Mouse (Mus musculus): ENCODE measurements around the gene Per3. TPM values are rescaled to one million over a fixed set of nuclear protein-coding genes. Genes with fewer than 3 reads are reported as not detected.
A peak's percentile ranks its signal among the peaks of the same experiment; 100 is the strongest.

The Per3 gene
- polyA plus RNA-seq (2015; fragmentation: Nextera tagmentation; extraction: Ambion mirVana) = 4.0 and 4.1 TPM in 2 replicates

GRCm38 (mm10) chr4:151044037-151044943 is at the start of gene Per3:
TSS of gene Per3 (minus strand) at chr4:151044665.
- under 1% methylated on average over 75 of the region's 79 CpGs for WGBS

GRCm38 (mm10) chr4:151089270-151089669 is 44.8 kb upstream of the Per3 start, which contains the start of gene Gm13090:
TSS of gene Gm13090 (plus strand) at chr4:151089570.
- Histone ChIP-seq H3K27me3 (replicated peaks; ENCODE audit: control insufficient read depth, insufficient read depth, low read length) (no peaks in the 10 kb centered on the region), H3K9me3 (ENCODE audit: control insufficient read depth, low read length) (no peaks in the 10 kb centered on the region), H3K4me3 (ENCODE audit: low read length) (no peak within 1 kb of the TSS), H3K9ac (ENCODE audit: low read depth, low read length) (0 out of 2 replicates have a peak within 1 kb of the TSS, but pooled peaks have one; percentile 9), H3K27ac (ENCODE audit: low read depth, low read length) (peak within 1 kb of the TSS; percentile 34), H3K4me2 (ENCODE audit: low read length) (no peak within 1 kb of the TSS), H3K36me3 (ENCODE audit: control insufficient read depth, insufficient read depth, low read length) (peaks cover 25% of the 10 kb centered on the region), H3K4me1 (ENCODE audit: control insufficient read depth, insufficient read depth, low read depth, low read length) (peaks cover 5% of the 10 kb centered on the region)
- no peak for ATAC-seq
- WGBS = 92% methylated on average over 7 of the region's 7 CpGs

More at GRCm38 (mm10) chr4:151044037-151044943, at the start of gene Per3:
- Histone ChIP-seq H3K4me2 (ENCODE audit: low read length) (peak within 1 kb of the TSS; percentile 99), H3K36me3 (ENCODE audit: control insufficient read depth, insufficient read depth, low read length) (peaks cover 9% of the 10 kb centered on the region; the same call in 1 of the 2 replicates), H3K4me3 (ENCODE audit: low read length) (peak within 1 kb of the TSS; percentile 67), H3K9ac (ENCODE audit: low read depth, low read length) (peak within 1 kb of the TSS; percentile 67), H3K27me3 (replicated peaks; ENCODE audit: control insufficient read depth, insufficient read depth, low read length) (0 out of 2 replicates have a peak, but pooled peaks cover 2% of the 10 kb centered on the region), H3K4me1 (ENCODE audit: control insufficient read depth, insufficient read depth, low read depth, low read length) (peaks cover 9% of the 10 kb centered on the region; the same call in 1 of the 2 replicates), H3K27ac (ENCODE audit: low read depth, low read length) (peak within 1 kb of the TSS; percentile 52; the same call in 1 of the 2 replicates), H3K9me3 (ENCODE audit: control insufficient read depth, low read length) (no peaks in the 10 kb centered on the region)
- ATAC-seq = peak; percentile 98

GRCm38 (mm10) chr4:151088819-151089218 is 44.4 kb upstream of the Per3 start:
- ATAC-seq = no peak
- Histone ChIP-seq H3K9ac (ENCODE audit: low read depth, low read length) (no peak overlapping the region), H3K4me1 (ENCODE audit: control insufficient read depth, insufficient read depth, low read depth, low read length) (peaks cover 5% of the 10 kb centered on the region), H3K27ac (ENCODE audit: low read depth, low read length) (peak overlapping the region; percentile 34), H3K4me2 (ENCODE audit: low read length) (no peak overlapping the region), H3K27me3 (replicated peaks; ENCODE audit: control insufficient read depth, insufficient read depth, low read length) (no peaks in the 10 kb centered on the region), H3K36me3 (ENCODE audit: control insufficient read depth, insufficient read depth, low read length) (peaks cover 30% of the 10 kb centered on the region), H3K4me3 (ENCODE audit: low read length) (no peak overlapping the region), H3K9me3 (ENCODE audit: control insufficient read depth, low read length) (no peaks in the 10 kb centered on the region)
- 81% methylated on average over 14 of the region's 14 CpGs for WGBS

GRCm38 (mm10) chr4:151087358-151087757 is 42.9 kb upstream of the Per3 start:
- H3K4me3 ChIP-seq (ENCODE audit: low read length) = no peak overlapping the region
- no peak overlapping the region for H3K27ac ChIP-seq (ENCODE audit: low read depth, low read length)
- no peaks in the 10 kb centered on the region for H3K27me3 ChIP-seq (replicated peaks; ENCODE audit: control insufficient read depth, insufficient read depth, low read length)
- H3K4me2 ChIP-seq (ENCODE audit: low read length) = no peak overlapping the region
- H3K4me1 ChIP-seq (ENCODE audit: control insufficient read depth, insufficient read depth, low read depth, low read length) = peaks cover 5% of the 10 kb centered on the region
- 100% methylated on average over 1 of the region's 1 CpGs for WGBS
- peaks cover 42% of the 10 kb centered on the region for H3K36me3 ChIP-seq (ENCODE audit: control insufficient read depth, insufficient read depth, low read length)
- H3K9ac ChIP-seq (ENCODE audit: low read depth, low read length) = no peak overlapping the region
- no peaks in the 10 kb centered on the region for H3K9me3 ChIP-seq (ENCODE audit: control insufficient read depth, low read length)
- ATAC-seq = no peak

GRCm38 (mm10) chr4:151083027-151083426 is 38.6 kb upstream of the Per3 start:
- WGBS = 80% methylated on average over 5 of the region's 5 CpGs

GRCm38 (mm10) chr4:151081977-151082376 is 37.5 kb upstream of the Per3 start:
- ATAC-seq = no peak; the same call in 1 of the 2 replicates
- WGBS = 86% methylated on average over 13 of the region's 13 CpGs
- H3K36me3 ChIP-seq (ENCODE audit: control insufficient read depth, insufficient read depth, low read length) = peaks cover 78% of the 10 kb centered on the region

More at GRCm38 (mm10) chr4:151083027-151083426, 38.6 kb upstream of the Per3 start:
- Histone ChIP-seq H3K36me3 (ENCODE audit: control insufficient read depth, insufficient read depth, low read length) (peaks cover 74% of the 10 kb centered on the region), H3K4me2 (ENCODE audit: low read length) (no peak overlapping the region), H3K9ac (ENCODE audit: low read depth, low read length) (no peak overlapping the region), H3K27ac (ENCODE audit: low read depth, low read length) (no peak overlapping the region), H3K9me3 (ENCODE audit: control insufficient read depth, low read length) (no peaks in the 10 kb centered on the region), H3K4me1 (ENCODE audit: control insufficient read depth, insufficient read depth, low read depth, low read length) (no peaks in the 10 kb centered on the region), H3K27me3 (replicated peaks; ENCODE audit: control insufficient read depth, insufficient read depth, low read length) (no peaks in the 10 kb centered on the region), H3K4me3 (ENCODE audit: low read length) (no peak overlapping the region)
- no peak for ATAC-seq

GRCm38 (mm10) chr4:151081355-151081754 is 36.9 kb upstream of the Per3 start:
- peaks cover 83% of the 10 kb centered on the region for H3K36me3 ChIP-seq (ENCODE audit: control insufficient read depth, insufficient read depth, low read length)
- 63% methylated on average over 2 of the region's 2 CpGs for WGBS
- H3K4me2 ChIP-seq (ENCODE audit: low read length) = no peak overlapping the region
- H3K9me3 ChIP-seq (ENCODE audit: control insufficient read depth, low read length) = no peaks in the 10 kb centered on the region
- H3K27ac ChIP-seq (ENCODE audit: low read depth, low read length) = no peak overlapping the region
- no peaks in the 10 kb centered on the region for H3K4me1 ChIP-seq (ENCODE audit: control insufficient read depth, insufficient read depth, low read depth, low read length)
- no peak overlapping the region for H3K9ac ChIP-seq (ENCODE audit: low read depth, low read length)
- no peak for ATAC-seq
- no peak overlapping the region for H3K4me3 ChIP-seq (ENCODE audit: low read length)
- no peaks in the 10 kb centered on the region for H3K27me3 ChIP-seq (replicated peaks; ENCODE audit: control insufficient read depth, insufficient read depth, low read length)

More at GRCm38 (mm10) chr4:151081977-151082376, 37.5 kb upstream of the Per3 start:
- Histone ChIP-seq H3K4me1 (ENCODE audit: control insufficient read depth, insufficient read depth, low read depth, low read length) (no peaks in the 10 kb centered on the region), H3K27me3 (replicated peaks; ENCODE audit: control insufficient read depth, insufficient read depth, low read length) (no peaks in the 10 kb centered on the region), H3K9me3 (ENCODE audit: control insufficient read depth, low read length) (no peaks in the 10 kb centered on the region), H3K9ac (ENCODE audit: low read depth, low read length) (no peak overlapping the region), H3K27ac (ENCODE audit: low read depth, low read length) (no peak overlapping the region), H3K4me3 (ENCODE audit: low read length) (no peak overlapping the region), H3K4me2 (ENCODE audit: low read length) (no peak overlapping the region)

GRCm38 (mm10) chr4:151074817-151075216 is 30.4 kb upstream of the Per3 start:
- no peaks in the 10 kb centered on the region for H3K4me1 ChIP-seq (ENCODE audit: control insufficient read depth, insufficient read depth, low read depth, low read length)
- H3K27me3 ChIP-seq (replicated peaks; ENCODE audit: control insufficient read depth, insufficient read depth, low read length) = no peaks in the 10 kb centered on the region
- no peak overlapping the region for H3K4me3 ChIP-seq (ENCODE audit: low read length)
- no peak overlapping the region for H3K9ac ChIP-seq (ENCODE audit: low read depth, low read length)
- H3K4me2 ChIP-seq (ENCODE audit: low read length) = no peak overlapping the region
- H3K36me3 ChIP-seq (ENCODE audit: control insufficient read depth, insufficient read depth, low read length) = peaks cover 63% of the 10 kb centered on the region
- no peak for ATAC-seq
- WGBS = 89% methylated on average over 15 of the region's 15 CpGs
- no peak overlapping the region for H3K27ac ChIP-seq (ENCODE audit: low read depth, low read length)
- no peaks in the 10 kb centered on the region for H3K9me3 ChIP-seq (ENCODE audit: control insufficient read depth, low read length)

- Histone ChIP-seq H3K4me3 (ENCODE audit: low read length) (no peak overlapping the region), H3K9ac (ENCODE audit: low read depth, low read length) (no peak overlapping the region), H3K9me3 (ENCODE audit: control insufficient read depth, low read length) (no peaks in the 10 kb centered on the region), H3K4me2 (ENCODE audit: low read length) (no peak overlapping the region), H3K36me3 (ENCODE audit: control insufficient read depth, insufficient read depth, low read length) (peaks cover 58% of the 10 kb centered on the region), H3K4me1 (ENCODE audit: control insufficient read depth, insufficient read depth, low read depth, low read length) (no peaks in the 10 kb centered on the region), H3K27ac (ENCODE audit: low read depth, low read length) (no peak overlapping the region), H3K27me3 (replicated peaks; ENCODE audit: control insufficient read depth, insufficient read depth, low read length) (no peaks in the 10 kb centered on the region)
- ATAC-seq = peak; percentile 73
- 55% methylated on average over 13 of the region's 13 CpGs for WGBS
Observed at GRCm38 (mm10) chr4:151073108-151073744, 28.8 kb upstream of the Per3 start.

All from hindbrain, embryonic 16.5 days (tissue).